Mouse (Mus musculus) small intestine, adult 2 months (tissue): ENCODE results near the gene AL732309.1. TPM values are rescaled to one million over a fixed set of nuclear protein-coding genes. Genes with fewer than 3 reads are reported as not detected.

ENCODE experiments used
- H3K27ac ChIP-seq: fragments of 200-500 bp; 2 replicates; pipeline ENCODE4 v1.5.1; 2012; ENCODE audit warnings: low read depth, low read length, control low read depth, inconsistent platforms; ENCODE audit not compliant: insufficient read depth
- H3K27me3 ChIP-seq: fragments of 200-500 bp; 2 replicates; pipeline ENCODE4 v1.6.1; 2012; ENCODE audit warnings: mild to moderate bottlenecking, moderate library complexity, low read length, inconsistent platforms; ENCODE audit not compliant: control insufficient read depth, insufficient read depth
- H3K36me3 ChIP-seq: fragments of 200-500 bp; 2 replicates; pipeline ENCODE4 v1.6.1; 2012; ENCODE audit warnings: mild to moderate bottlenecking, low read length, control low read depth, inconsistent platforms; ENCODE audit not compliant: control insufficient read depth, insufficient read depth
- H3K4me1 ChIP-seq: fragments of 200-500 bp; 2 replicates; pipeline ENCODE4 v1.6.1; 2012; ENCODE audit warnings: low read length, inconsistent platforms, mixed read lengths; ENCODE audit not compliant: control insufficient read depth, insufficient read depth, insufficient read length
- H3K4me3 ChIP-seq: fragments of 200-500 bp; 2 replicates; pipeline ENCODE4 v1.5.1; 2012; ENCODE audit warnings: low read depth, mild to moderate bottlenecking, control low read depth, inconsistent platforms, low read length, moderate library complexity
- CTCF ChIP-seq: fragments of 200-500 bp; IDR thresholded peaks from 2 replicates; pipeline ENCODE4 v1.5.1; 2012; ENCODE audit warnings: low read depth, mild to moderate bottlenecking, control low read depth, inconsistent platforms, low read length, moderate library complexity, mixed read lengths; ENCODE audit not compliant: insufficient replicate concordance, insufficient read length; ENCODE audit errors: extremely low read depth
- POLR2A ChIP-seq: fragments of 200-500 bp; IDR thresholded peaks from 2 replicates; pipeline ENCODE4 v1.6.1; 2012; ENCODE audit warnings: low read depth, mild to moderate bottlenecking, control low read depth, inconsistent platforms, low read length, moderate library complexity
- WGBS: fragments of 180-500 bp; shearing (Covaris S2); methylation state at CpG from one replicate; pipeline ENCODE4 v1.1.7; 2018; 5-methylcytosine and 5-hydroxymethylcytosine counted together
- polyA plus RNA-seq: library from polyadenylated mRNA; depleted of rRNA; stranded (reverse); fragments of >200 nt; gene quantifications from 2 replicates; pipeline ENCODE4 v1.2.3, GENCODE M21; 2012

The AL732309.1 gene
- polyA plus RNA-seq, 1 experiment = 45.8 TPM

DNA sequence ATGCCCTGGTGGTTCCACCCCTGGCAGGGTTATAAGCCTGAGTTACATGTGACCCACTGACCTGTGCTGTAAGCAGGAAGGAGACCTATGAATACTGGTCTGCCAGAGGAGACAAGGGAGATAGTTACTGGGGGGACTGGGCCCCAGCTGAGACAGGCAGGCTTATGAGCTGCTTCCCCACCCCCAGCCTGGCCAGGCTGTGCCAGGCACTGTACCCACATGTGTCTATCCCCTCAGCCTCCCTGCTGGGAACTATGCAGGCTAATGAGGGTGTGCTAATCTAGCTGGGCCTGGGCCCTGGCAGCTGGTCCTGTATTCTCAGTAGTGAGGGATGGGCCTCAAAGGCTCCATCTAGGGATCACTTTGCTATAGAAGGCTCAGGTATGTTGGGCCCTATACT, 20.6 kb upstream of the AL732309.1 start:
- H3K27me3 ChIP-seq = no peaks in the 10 kb centered on the region
- TF ChIP-seq POLR2A (no peak), CTCF (no peak)
- H3K4me1 ChIP-seq = peaks cover 6% of the 10 kb centered on the region; the same call in 1 of the 2 replicates
- H3K36me3 ChIP-seq = peaks cover 32% of the 10 kb centered on the region
- H3K4me3 ChIP-seq = peak overlapping the region; percentile 66
- H3K27ac ChIP-seq = peak overlapping the region; percentile 95

DNA sequence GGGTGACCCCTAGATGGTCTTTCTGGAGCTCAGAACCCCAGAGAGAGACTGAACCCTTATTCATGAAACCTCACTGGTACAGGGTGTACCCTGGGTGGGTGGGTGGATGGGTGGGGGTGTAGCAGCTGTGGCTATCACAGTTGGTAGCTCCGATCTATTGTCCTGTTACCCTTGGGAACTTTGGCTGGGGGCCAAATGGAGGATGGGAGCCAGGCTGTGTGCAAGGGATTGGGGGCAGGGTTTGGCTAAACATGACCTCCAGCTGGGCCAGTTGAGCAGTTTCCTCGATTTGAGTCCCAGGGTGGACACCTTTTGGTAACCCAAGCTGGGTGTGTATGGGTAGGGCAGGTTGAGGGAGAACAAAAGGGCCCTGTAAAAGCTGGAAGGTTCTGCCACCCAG, 20.1 kb upstream of the AL732309.1 start:
- peak overlapping the region; percentile 95 for H3K27ac ChIP-seq
- H3K27me3 ChIP-seq = no peaks in the 10 kb centered on the region
- H3K4me1 ChIP-seq = peaks cover 6% of the 10 kb centered on the region; the same call in 1 of the 2 replicates
- H3K4me3 ChIP-seq = peak overlapping the region; percentile 66
- H3K36me3 ChIP-seq = peaks cover 32% of the 10 kb centered on the region
- no peak for TF ChIP-seq POLR2A
- no peak for TF ChIP-seq CTCF
- WGBS = 15% methylated on average over 2 of the region's 2 CpGs

DNA sequence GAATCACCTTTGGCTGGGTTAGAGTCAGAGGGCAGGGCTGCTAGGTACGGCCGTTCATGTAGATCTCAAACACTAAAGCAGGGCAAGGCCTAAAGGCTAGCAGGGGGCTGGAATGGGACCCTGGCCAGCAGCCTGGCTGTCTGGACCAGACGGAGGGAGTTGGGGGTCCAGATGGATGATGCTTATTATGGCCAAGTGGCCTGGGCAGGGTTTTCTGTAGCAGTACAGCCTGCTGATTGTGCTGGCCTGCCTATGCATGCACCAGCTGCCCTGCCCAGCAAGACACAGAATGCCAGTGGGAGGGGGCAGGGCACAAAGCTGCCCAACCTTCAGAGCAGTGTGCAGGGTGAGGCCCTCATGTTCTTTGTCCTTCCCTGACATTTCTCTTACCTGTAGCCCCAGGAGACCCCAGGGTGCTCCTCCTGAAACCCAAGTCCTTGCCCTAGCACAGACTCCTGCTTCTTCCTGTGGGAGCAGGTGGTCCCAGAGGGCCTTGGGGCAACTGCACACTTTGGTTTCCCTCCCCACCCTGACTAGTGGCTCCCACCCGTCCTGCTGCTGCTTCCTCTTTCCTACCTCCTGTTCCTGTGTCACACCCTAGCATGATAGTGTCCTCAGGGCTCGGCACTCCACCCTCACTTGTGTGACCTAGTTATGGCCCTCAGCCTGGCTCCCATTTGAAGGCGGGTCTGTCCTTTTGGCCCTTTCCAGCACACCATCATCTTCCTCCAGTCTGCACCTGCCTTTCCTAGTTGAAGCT, 19.4 kb upstream of the AL732309.1 start:
- TF ChIP-seq POLR2A (peak; percentile 53; the same call in 1 of the 2 replicates), CTCF (no peak)
- peaks cover 31% of the 10 kb centered on the region for H3K36me3 ChIP-seq
- H3K27me3 ChIP-seq = no peaks in the 10 kb centered on the region
- H3K4me3 ChIP-seq = peak overlapping the region; percentile 66
- peaks cover 6% of the 10 kb centered on the region; the same call in 1 of the 2 replicates for H3K4me1 ChIP-seq
- H3K27ac ChIP-seq = peak overlapping the region; percentile 95
- WGBS = 23% methylated on average over 6 of the region's 6 CpGs

DNA sequence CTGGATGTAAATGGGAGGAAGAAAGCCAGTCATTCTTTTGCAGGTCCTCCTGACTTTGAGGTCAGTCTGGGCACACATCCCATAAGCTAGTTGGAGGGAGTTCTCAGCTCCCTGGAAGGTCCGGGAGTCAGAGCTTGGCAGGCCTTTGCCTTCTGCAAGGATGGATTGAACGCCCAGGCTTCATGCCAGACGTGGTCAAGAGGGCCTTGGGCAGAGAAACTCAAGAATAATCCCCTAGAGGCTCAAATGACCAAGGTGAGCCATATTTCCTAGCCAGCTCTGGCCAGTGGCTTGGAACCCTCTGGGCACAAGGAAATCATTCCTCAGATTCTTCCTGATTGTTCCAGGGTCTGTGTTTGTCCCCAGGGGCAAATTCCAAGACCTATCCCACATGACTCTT, 18.2 kb upstream of the AL732309.1 start:
- WGBS = 24% methylated on average over 3 of the region's 3 CpGs
- peaks cover 20% of the 10 kb centered on the region for H3K36me3 ChIP-seq
- H3K4me1 ChIP-seq = peaks cover 6% of the 10 kb centered on the region; the same call in 1 of the 2 replicates
- peak; percentile 79; the same call in 1 of the 2 replicates for TF ChIP-seq POLR2A
- no peak for TF ChIP-seq CTCF
- no peaks in the 10 kb centered on the region for H3K27me3 ChIP-seq
- H3K4me3 ChIP-seq = peak overlapping the region; percentile 80
- peak overlapping the region; percentile 98 for H3K27ac ChIP-seq

DNA sequence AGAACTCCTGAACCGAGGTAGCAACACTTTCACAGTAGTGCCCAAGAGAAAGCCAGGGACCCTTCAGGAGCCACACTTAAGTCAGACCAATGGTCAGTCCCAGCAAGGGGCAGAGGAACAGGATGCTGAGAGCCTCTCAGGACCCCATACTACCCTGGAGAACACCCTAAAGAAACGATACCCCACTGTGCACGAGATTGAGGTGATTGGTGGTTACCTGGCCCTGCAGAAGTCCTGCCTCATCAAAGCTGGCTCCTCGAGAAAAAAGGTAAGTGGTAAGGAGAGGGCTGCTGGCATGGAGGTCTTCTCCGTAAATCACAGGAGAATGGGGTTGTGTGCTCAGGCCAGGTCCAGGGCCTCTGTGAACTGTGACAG, 17.6 kb upstream of the AL732309.1 start:
- Histone ChIP-seq H3K36me3 (peaks cover 14% of the 10 kb centered on the region), H3K4me3 (peak overlapping the region; percentile 80), H3K4me1 (peaks cover 6% of the 10 kb centered on the region; the same call in 1 of the 2 replicates), H3K27me3 (no peaks in the 10 kb centered on the region), H3K27ac (peak overlapping the region; percentile 98)
- WGBS = 25% methylated on average over 5 of the region's 5 CpGs
- no peak for TF ChIP-seq CTCF
- TF ChIP-seq POLR2A = no peak

DNA sequence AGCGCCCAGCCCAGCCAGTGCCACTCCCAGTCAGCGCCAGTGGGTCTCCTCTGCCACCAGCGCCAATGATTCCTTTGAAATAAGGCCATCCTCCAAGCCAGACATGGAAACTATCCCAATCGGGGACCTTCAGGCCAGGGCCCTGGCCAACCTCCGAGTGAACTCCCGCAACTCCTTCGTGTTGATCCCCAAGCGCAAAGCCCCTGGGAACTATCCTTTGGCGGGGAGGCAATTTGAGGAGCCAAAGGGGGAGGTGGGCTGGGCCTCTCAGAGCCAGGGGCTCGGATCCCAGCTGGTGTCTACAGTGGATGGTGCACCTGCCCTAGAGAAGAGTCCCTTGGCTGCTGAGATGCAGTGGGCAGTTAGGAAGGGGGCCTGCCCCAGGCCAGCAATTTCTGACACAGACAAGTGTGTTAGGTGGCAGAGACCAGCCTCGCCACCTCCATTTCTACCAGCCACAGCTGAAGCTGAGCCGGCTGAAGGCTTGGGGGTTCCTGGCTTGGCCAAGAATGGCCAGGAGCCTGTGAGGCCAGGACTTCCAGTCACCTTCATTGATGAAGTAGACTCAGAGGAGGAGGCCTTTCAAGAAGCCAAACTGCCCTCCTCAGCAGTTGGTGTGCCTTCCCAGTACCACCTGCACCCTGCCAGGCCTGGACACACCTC, 17.1 kb upstream of the AL732309.1 start:
- H3K27ac ChIP-seq = peak overlapping the region; percentile 98
- WGBS = 14% methylated on average over 12 of the region's 12 CpGs
- no peaks in the 10 kb centered on the region for H3K27me3 ChIP-seq
- no peak for TF ChIP-seq CTCF
- no peak for TF ChIP-seq POLR2A
- peaks cover 9% of the 10 kb centered on the region; the same call in 1 of the 2 replicates for H3K36me3 ChIP-seq
- peak overlapping the region; percentile 80 for H3K4me3 ChIP-seq
- peaks cover 6% of the 10 kb centered on the region; the same call in 1 of the 2 replicates for H3K4me1 ChIP-seq
